27 mouse cellular contexts compared by ENCODE assay signal in genomic region chr8:29992549-29992948, GRCm38 (mm10).
"Had no signal": no experiment of that assay in that cellular context is flagged by ENCODE, and none has a peak within 500 bp of the region (broad histone marks: within the 10 kb centered on the region; RNA-seq: fewer than 3 reads in every experiment).

No protein-coding gene starts in this region.

- H3K27ac ChIP-seq: gastrocnemius, adult 2 months; heart, embryonic 10.5 days; hindbrain, embryonic 10.5 days; hindbrain, embryonic 12.5 days; hindbrain, embryonic 14.5 days; intestine, embryonic 15.5 days; layer of hippocampus, adult 2 months; left cerebral cortex, adult 2 months; limb, embryonic 10.5 days; limb, embryonic 12.5 days; liver, embryonic 13.5 days had no signal

- ATAC-seq: hindbrain, embryonic 16.5 days; inflammation-experienced regulatory T-cells, adult 6 months; intestine, embryonic 15.5 days; intestine, postnatal 0 days had no signal

- DNase-seq: gastrocnemius, adult 2 months; gastrocnemius, postnatal 10 days; gastrocnemius, postnatal 25 days; heart, adult 18-20 months; heart, postnatal 10 days; heart, postnatal 4 days; kidney, adult 18-20 months; kidney, adult 8-10 months; kidney, postnatal 10 days; kidney, postnatal 25 days; kidney, postnatal 4 days; liver; liver, embryonic 13.5 days had no signal

- H3K9ac ChIP-seq: heart, embryonic 12.5 days; hindbrain, embryonic 12.5 days; hindbrain, embryonic 14.5 days; intestine, embryonic 15.5 days; limb, embryonic 12.5 days; liver, embryonic 13.5 days had no signal

- H3K27me3 ChIP-seq: heart, embryonic 12.5 days; hindbrain, embryonic 12.5 days; intestine, embryonic 15.5 days; limb, embryonic 12.5 days; liver, embryonic 13.5 days had no signal

- H3K4me1 ChIP-seq: heart, embryonic 10.5 days; heart, embryonic 12.5 days; hindbrain, embryonic 10.5 days; intestine, embryonic 15.5 days; limb, embryonic 10.5 days; limb, embryonic 12.5 days; liver, embryonic 13.5 days had no signal

- H3K36me3 ChIP-seq: heart, embryonic 10.5 days; heart, embryonic 12.5 days; hindbrain, embryonic 10.5 days; hindbrain, embryonic 12.5 days; intestine, embryonic 15.5 days; limb, embryonic 10.5 days; limb, embryonic 12.5 days; liver, embryonic 13.5 days had no signal

- H3K9me3 ChIP-seq: heart, embryonic 10.5 days; heart, embryonic 12.5 days; hindbrain, embryonic 10.5 days; hindbrain, embryonic 12.5 days; intestine, embryonic 15.5 days; limb, embryonic 10.5 days; limb, embryonic 12.5 days; liver, embryonic 13.5 days had no signal

- H3K4me2 ChIP-seq: heart, embryonic 12.5 days; hindbrain, embryonic 12.5 days; hindbrain, embryonic 14.5 days; intestine, embryonic 15.5 days; limb, embryonic 12.5 days; liver, embryonic 11.5 days; liver, embryonic 13.5 days had no signal

- H3K4me3 ChIP-seq: gastrocnemius, adult 2 months; heart, embryonic 10.5 days; heart, embryonic 12.5 days; hindbrain, embryonic 10.5 days; hindbrain, embryonic 12.5 days; intestine, embryonic 15.5 days; layer of hippocampus, adult 2 months; left cerebral cortex, adult 2 months; limb, embryonic 10.5 days; limb, embryonic 12.5 days; liver, embryonic 13.5 days had no signal
